Mouse (Mus musculus): ENCODE data around the gene Olig1. TPM values are rescaled to one million over a fixed set of nuclear protein-coding genes. Genes with fewer than 3 reads are reported as not detected.

The Olig1 gene
- polyA plus RNA-seq (2016; fragmentation: Nextera tagmentation; extraction: Ambion mirVana): 1.9 and 3.3 TPM in 2 replicates

GRCm38 (mm10) chr16:91269468-91270211, at the start of gene Olig1:
Olig1 (plus strand) TSS chr16:91269772.
- Histone ChIP-seq H3K27me3 (replicated peaks; ENCODE audit: low read depth, poor library complexity, severe bottlenecking) (peaks cover 100% of the 10 kb centered on the region), H3K9me3 (no peaks in the 10 kb centered on the region), H3K4me1 (peaks cover 25% of the 10 kb centered on the region), H3K36me3 (replicated peaks) (no peaks in the 10 kb centered on the region), H3K4me3 (peak within 1 kb of the TSS; percentile 62), H3K27ac (replicated peaks) (peak within 1 kb of the TSS; percentile 35; the same call in 1 of the 2 replicates)
- WGBS: 1% methylated on average over 64 of the region's 64 CpGs
- peak; percentile 81 for DNase-seq (ENCODE audit: low spot score)

- Histone ChIP-seq H3K9me3 (peaks cover 4% of the 10 kb centered on the region), H3K27me3 (replicated peaks; ENCODE audit: low read depth, poor library complexity, severe bottlenecking) (peaks cover 100% of the 10 kb centered on the region), H3K4me1 (peaks cover 52% of the 10 kb centered on the region), H3K4me3 (peak overlapping the region; percentile 44), H3K27ac (replicated peaks) (peak overlapping the region; percentile 58), H3K36me3 (replicated peaks) (no peaks in the 10 kb centered on the region)
- no peak for DNase-seq (ENCODE audit: low spot score)
- WGBS: under 1% methylated on average over 25 of the region's 25 CpGs
Measured at GRCm38 (mm10) chr16:91222171-91222642, 47.4 kb upstream of the Olig1 start.

GRCm38 (mm10) chr16:91222643-91223271, 46.8 kb upstream of the Olig1 start:
- under 1% methylated on average over 27 of the region's 27 CpGs for WGBS

GRCm38 (mm10) chr16:91223327-91224067, 46.1 kb upstream of the Olig1 start:
- 1% methylated on average over 35 of the region's 35 CpGs for WGBS

More at GRCm38 (mm10) chr16:91222643-91223271, 46.8 kb upstream of the Olig1 start:
- Histone ChIP-seq H3K36me3 (replicated peaks) (no peaks in the 10 kb centered on the region), H3K4me3 (peak overlapping the region; percentile 44), H3K4me1 (peaks cover 53% of the 10 kb centered on the region), H3K9me3 (peaks cover 4% of the 10 kb centered on the region), H3K27ac (replicated peaks) (peak overlapping the region; percentile 58), H3K27me3 (replicated peaks; ENCODE audit: low read depth, poor library complexity, severe bottlenecking) (peaks cover 100% of the 10 kb centered on the region)
- DNase-seq (ENCODE audit: low spot score): peak; percentile 64

GRCm38 (mm10) chr16:91224068-91224402, 45.5 kb upstream of the Olig1 start:
- WGBS: 5% methylated on average over 10 of the region's 10 CpGs
- no peaks in the 10 kb centered on the region for H3K9me3 ChIP-seq
- no peaks in the 10 kb centered on the region for H3K36me3 ChIP-seq (replicated peaks)
- peaks cover 53% of the 10 kb centered on the region for H3K4me1 ChIP-seq
- H3K27ac ChIP-seq (replicated peaks): no peak overlapping the region
- peaks cover 100% of the 10 kb centered on the region for H3K27me3 ChIP-seq (replicated peaks; ENCODE audit: low read depth, poor library complexity, severe bottlenecking)
- peak overlapping the region; percentile 44; the same call in 1 of the 2 replicates for H3K4me3 ChIP-seq
- no peak for DNase-seq (ENCODE audit: low spot score)

More at GRCm38 (mm10) chr16:91223327-91224067, 46.1 kb upstream of the Olig1 start:
- Histone ChIP-seq H3K4me1 (peaks cover 53% of the 10 kb centered on the region), H3K4me3 (peak overlapping the region; percentile 44), H3K36me3 (replicated peaks) (no peaks in the 10 kb centered on the region), H3K27ac (replicated peaks) (peak overlapping the region; percentile 58; the same call in 1 of the 2 replicates), H3K27me3 (replicated peaks; ENCODE audit: low read depth, poor library complexity, severe bottlenecking) (peaks cover 100% of the 10 kb centered on the region), H3K9me3 (no peaks in the 10 kb centered on the region)
- DNase-seq (ENCODE audit: low spot score): peak; percentile 61

GRCm38 (mm10) chr16:91224481-91225232, 44.9 kb upstream of the Olig1 start:
- peaks cover 53% of the 10 kb centered on the region for H3K4me1 ChIP-seq
- under 1% methylated on average over 26 of the region's 26 CpGs for WGBS

GRCm38 (mm10) chr16:91225233-91226037, 44.1 kb upstream of the Olig1 start, which contains the start of gene Olig2:
Olig2 (plus strand) TSS chr16:91225457.
- Histone ChIP-seq H3K36me3 (replicated peaks) (no peaks in the 10 kb centered on the region), H3K27ac (replicated peaks) (peak within 1 kb of the TSS; percentile 62), H3K4me3 (peak within 1 kb of the TSS; percentile 50), H3K9me3 (no peaks in the 10 kb centered on the region), H3K4me1 (peaks cover 52% of the 10 kb centered on the region), H3K27me3 (replicated peaks; ENCODE audit: low read depth, poor library complexity, severe bottlenecking) (peaks cover 100% of the 10 kb centered on the region)
- under 1% methylated on average over 53 of the region's 53 CpGs for WGBS
- DNase-seq (ENCODE audit: low spot score): peak; percentile 85

More at GRCm38 (mm10) chr16:91224481-91225232, 44.9 kb upstream of the Olig1 start:
- Histone ChIP-seq H3K9me3 (no peaks in the 10 kb centered on the region), H3K27me3 (replicated peaks; ENCODE audit: low read depth, poor library complexity, severe bottlenecking) (peaks cover 100% of the 10 kb centered on the region), H3K4me3 (peak overlapping the region; percentile 50), H3K27ac (replicated peaks) (no peak overlapping the region), H3K36me3 (replicated peaks) (no peaks in the 10 kb centered on the region)
- DNase-seq (ENCODE audit: low spot score): peak; percentile 67

GRCm38 (mm10) chr16:91226038-91226882, 43.3 kb upstream of the Olig1 start:
- peak overlapping the region; percentile 62 for H3K27ac ChIP-seq (replicated peaks)
- H3K4me3 ChIP-seq: peak overlapping the region; percentile 50
- under 1% methylated on average over 60 of the region's 60 CpGs for WGBS
- peak; percentile 46 for DNase-seq (ENCODE audit: low spot score)
- peaks cover 46% of the 10 kb centered on the region for H3K4me1 ChIP-seq
- no peaks in the 10 kb centered on the region for H3K36me3 ChIP-seq (replicated peaks)
- H3K27me3 ChIP-seq (replicated peaks; ENCODE audit: low read depth, poor library complexity, severe bottlenecking): peaks cover 100% of the 10 kb centered on the region
- H3K9me3 ChIP-seq: no peaks in the 10 kb centered on the region

GRCm38 (mm10) chr16:91226883-91227759, 42.5 kb upstream of the Olig1 start:
- no peaks in the 10 kb centered on the region for H3K9me3 ChIP-seq
- no peaks in the 10 kb centered on the region for H3K36me3 ChIP-seq (replicated peaks)
- H3K4me1 ChIP-seq: peaks cover 49% of the 10 kb centered on the region
- peak; percentile 61 for DNase-seq (ENCODE audit: low spot score)
- H3K4me3 ChIP-seq: peak overlapping the region; percentile 50
- H3K27ac ChIP-seq (replicated peaks): peak overlapping the region; percentile 62
- peaks cover 100% of the 10 kb centered on the region for H3K27me3 ChIP-seq (replicated peaks; ENCODE audit: low read depth, poor library complexity, severe bottlenecking)
- WGBS: under 1% methylated on average over 83 of the region's 85 CpGs

- WGBS: 0% methylated on average over 6 of the region's 6 CpGs
- H3K27ac ChIP-seq (replicated peaks): no peak overlapping the region
Measured at GRCm38 (mm10) chr16:91227760-91228043, 41.9 kb upstream of the Olig1 start.

More at GRCm38 (mm10) chr16:91227760-91228043, 41.9 kb upstream of the Olig1 start:
- Histone ChIP-seq H3K4me3 (peak overlapping the region; percentile 50), H3K27me3 (replicated peaks; ENCODE audit: low read depth, poor library complexity, severe bottlenecking) (peaks cover 100% of the 10 kb centered on the region), H3K36me3 (replicated peaks) (no peaks in the 10 kb centered on the region), H3K4me1 (peaks cover 45% of the 10 kb centered on the region), H3K9me3 (no peaks in the 10 kb centered on the region)
- peak; percentile 57 for DNase-seq (ENCODE audit: low spot score)
